Mouse (Mus musculus) gonadal fat pad, adult 2 months (tissue): ENCODE results near the gene Syt17. TPM values are rescaled to one million over a fixed set of nuclear protein-coding genes. Genes with fewer than 3 reads are reported as not detected.

Source experiments
- DNase-seq: peaks from one replicate; pipeline ENCODE4 v3.0.0-alpha.2; 2012; ENCODE audit warnings: low read depth
- polyA plus RNA-seq: library from polyadenylated mRNA; depleted of rRNA; stranded (reverse); fragments of >200 nt; gene quantifications from 2 replicates; pipeline ENCODE4 v1.2.3, GENCODE M21; 2012; rRNA removed

Gene Syt17
- 0.62 and 0.69 TPM in 2 replicates for polyA plus RNA-seq

DNA sequence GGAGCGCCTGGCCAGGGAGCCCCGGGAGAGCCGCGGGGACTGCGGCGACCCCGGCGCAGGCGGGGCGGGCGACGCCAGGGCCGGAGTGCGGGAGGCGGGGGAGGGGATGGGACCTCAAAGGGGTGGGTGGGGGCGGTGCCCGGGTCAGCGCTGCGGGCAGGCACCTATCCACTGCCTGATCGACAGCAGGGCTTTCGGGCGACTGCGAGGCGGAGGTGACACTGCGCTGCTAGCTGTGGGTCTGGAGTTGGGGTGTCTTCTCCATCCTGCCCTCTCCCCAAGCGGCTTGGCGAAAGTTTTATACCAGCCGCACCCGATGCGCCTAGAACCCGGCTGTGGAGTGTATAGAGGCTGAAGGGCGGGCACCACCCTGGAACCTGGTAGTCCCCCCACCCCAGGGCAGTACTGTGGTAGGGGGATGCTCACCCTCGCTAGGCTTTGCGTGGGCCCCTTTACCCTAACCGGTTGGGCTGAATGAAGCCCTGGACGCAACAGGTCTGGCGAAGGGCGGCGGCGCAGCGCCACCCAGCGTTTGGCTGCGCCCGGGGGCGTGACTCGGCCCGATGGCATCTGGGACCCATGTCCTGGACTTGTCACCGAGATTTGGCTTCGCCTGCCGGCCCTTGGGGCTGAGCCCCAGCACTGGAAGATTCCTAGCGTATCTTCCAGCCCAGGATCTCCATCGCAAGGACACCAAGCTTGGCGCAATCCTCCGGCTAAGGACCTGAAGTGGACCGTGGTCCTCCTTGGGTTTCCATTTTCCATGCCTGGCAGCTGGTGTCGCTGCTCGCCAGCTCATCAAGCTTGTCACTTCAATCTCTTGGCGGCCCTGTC lies at the start of gene Syt17:
Gene Syt17, minus strand, starts transcription at position 89 of the 834 bp plus-strand sequence.
- no peak for DNase-seq

DNA sequence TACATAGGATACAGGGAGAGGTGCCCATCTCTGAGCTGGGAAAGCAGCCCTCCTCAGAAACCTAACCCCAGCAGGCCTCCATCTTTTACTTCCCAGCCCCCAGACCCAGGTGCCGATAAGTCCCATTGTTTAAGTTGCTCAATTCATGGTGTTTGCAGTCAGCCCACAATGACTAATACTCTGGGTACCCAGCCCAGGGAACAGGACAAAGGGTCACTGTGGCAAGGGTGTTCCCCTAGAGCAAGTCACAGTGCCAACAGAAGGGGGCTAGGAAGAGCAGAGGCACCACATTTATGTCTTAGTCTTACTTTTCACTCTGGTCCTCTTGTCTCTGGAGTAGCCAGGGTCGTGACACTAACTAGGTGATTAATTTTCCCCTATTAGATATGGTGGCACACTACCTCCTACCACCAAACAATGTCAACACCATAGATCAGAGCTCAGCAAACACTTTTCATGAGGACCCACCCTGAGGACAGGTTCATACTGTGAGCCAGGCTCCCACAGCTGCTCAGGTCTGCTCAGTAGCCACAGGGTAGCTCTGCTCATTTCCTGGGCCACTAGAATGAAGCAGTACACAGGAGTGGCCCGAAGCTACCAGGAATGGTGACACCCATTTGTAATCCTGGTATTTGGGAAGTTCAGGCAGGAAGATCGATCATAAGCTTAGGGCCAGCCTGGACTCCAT lies 47.0 kb upstream of the Syt17 start:
- DNase-seq = no peak

DNA sequence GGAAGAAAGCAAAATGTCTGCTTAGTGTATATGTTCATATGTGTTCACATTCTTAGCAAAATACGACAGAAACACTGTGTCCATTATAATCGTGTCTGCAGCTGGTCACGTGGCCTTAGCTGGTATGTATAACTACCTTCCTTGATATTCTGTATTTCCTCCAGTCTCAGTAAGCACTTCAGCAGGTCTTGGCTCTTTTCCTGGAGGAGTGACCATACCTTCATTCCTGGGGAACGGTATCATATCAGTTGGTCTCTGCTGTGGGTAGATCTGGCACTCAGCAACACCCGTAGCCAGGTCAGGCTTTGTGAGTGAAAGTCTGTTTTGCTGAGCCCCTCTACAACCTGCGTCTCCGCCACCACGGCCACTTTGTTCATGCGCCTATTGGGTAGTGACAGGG lies 45.9 kb upstream of the Syt17 start:
- DNase-seq = no peak

DNA sequence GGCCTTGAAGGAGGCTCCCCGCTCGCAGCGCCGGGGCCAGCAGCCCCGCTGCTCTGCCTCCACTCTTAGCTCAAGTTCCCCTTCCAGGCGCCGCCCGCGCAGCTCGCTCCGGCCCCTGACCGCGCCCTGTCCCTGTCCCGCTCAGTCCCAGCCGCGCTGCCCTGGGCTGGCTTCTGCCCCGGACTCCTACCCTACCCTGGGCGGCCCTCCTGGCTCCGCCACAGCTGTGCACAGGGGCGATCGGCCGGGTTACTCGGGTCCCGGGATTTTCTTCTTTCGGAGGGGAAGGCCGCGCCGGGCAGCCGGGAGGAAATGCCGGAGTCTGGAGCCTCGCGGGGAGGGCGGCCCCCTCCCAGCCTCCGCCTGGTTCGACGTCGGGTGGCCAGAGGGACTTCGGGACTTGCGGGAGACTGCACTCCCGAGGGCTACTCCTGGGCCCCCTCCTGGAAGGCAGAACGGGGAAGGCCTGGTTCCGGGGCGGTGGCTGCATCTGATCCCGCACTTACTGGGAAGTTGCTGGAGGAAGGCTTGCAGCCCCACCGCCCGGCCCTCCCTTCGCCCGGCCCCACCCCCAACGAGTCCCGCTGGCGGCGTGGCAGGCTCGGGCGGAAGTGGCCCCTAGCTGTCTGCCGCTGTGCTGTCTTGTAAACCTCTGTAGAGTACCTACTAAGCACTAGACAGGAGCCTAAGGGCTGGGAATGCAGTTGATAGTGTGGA lies 43.6 kb upstream of the Syt17 start, which contains the start of gene Itpripl2:
Gene Itpripl2, minus strand, starts transcription at position 545 of the 717 bp plus-strand sequence.
- no peak for DNase-seq

DNA sequence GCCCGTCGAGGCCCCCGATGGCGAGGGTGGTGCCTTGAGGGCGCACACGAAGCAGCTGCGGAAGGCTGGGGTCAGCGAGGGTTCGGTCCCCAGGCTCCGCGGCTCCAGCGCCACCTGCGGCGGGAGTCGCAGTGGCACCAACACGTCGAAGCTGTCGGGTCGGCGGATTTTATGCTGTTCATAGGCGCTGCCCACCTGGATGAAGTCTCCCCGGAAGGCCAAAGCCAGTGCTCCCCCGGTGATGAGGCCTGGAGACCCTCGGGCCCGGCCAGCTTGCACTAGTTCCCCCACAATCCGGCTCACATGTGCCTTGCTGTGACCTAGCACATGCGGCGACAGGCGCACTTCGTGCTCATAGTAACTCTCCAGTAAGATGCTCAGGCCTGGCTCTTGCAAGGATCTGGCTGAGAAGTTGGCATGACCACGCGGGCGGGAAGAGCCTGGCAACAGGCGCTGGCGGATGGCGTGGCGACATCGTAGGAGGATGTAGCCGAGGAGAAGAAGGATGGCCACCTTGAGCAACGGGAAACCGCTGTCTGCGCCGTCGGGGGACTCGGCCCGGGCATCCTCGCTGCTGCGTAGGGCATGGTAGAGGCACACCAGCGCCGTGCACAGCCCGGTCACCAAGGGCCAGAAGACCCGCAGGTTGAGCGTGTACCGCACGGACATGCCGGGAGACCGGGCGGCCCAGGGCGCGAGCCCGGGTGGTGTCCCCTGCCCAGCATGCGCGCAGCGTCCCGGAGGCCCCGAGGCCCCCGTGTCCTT lies 42.8 kb upstream of the Syt17 start:
- no peak for DNase-seq

DNA sequence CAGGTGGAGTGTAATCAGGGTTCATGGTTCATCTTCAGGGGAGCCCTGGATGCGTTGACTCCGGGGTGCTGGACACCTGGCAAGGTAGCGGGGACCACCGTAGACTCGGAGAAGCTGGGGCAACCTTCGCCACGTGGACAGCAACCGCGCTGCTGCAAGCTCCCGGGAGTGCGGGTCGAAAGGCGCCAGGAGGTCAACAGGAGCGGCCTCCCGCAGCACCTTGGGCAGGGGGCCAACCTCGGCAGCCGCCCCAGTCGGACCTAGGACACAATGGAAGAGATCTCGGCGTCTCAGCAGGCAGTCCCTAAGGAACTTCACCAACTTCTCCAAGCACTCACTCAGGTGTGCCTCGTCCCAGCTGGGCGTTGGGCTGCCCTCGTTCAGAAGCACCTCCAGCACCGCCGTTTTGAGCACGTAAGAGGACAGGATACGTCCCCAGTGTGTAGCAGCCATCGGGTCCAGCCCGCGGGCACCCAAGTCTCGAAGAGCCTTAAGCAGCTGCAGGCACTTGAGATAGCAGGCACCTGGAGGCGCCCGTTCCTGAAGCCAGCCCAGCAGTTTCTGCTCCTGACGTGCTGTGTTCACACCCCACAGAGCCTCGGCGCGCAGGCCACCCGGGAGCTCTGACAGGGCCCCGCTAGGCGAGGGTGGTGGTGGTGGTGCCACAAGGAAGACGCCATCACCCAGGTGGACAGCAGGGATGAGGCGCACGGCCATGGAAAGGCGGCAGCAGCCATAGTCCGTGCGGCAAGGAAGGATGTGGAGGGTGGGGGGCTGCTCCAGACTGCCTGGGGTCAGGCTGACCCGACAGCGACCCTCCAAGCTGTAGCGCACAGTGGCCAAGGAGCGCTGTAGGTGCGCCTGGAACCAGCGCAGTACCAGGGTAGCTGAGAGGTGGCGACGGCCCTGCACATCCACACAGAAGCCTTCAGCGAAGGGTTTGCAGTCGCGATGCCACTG lies 42.0 kb upstream of the Syt17 start:
- DNase-seq = no peak

DNA sequence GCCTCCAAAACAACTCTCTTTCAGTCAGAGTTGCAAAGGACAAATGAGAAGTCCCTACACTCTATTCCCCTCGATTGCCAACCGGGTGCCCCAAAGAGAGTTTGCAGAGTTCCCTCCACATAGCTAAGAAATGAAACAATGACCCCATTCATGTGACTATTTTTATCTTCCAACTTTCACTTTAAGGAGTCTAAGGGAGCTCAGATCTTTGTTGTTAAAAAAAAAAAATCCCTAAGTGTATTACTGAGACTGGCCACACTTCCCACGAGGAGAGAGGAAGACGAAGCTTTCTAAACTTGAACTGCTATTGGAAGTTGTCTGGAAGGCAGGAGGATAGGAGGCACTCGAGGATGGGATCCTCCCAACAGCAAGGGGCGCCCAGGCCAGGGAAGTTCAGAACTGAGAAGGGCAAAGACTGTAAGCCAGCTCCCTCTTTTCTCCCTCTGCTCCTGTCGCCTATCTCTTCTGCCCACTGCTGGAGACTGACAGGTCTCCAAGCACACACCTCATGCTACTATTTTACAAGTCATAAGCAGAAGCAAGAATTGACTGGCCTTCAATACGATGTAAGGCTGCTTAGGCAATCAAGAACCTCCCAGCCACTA lies 40.1 kb upstream of the Syt17 start:
- DNase-seq = no peak

DNA sequence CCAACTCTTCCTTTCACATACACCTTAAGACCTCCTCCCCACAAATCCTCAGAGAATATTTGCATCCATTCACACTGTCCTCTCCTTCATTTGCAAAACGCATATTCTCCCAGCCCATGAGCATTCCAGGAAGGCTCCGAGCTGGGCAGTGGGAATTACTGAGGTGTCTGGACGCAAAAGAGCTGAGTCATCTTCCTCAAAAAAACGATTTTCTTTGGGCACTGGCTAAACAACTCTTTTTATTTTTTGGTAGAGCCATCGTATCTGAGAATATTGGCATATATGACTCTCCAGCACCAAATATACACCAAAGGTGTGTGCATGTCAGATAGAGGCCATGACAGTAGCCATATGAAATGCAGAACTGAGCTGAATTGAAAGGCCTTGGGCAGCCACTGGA lies 38.9 kb upstream of the Syt17 start:
- no peak for DNase-seq

DNA sequence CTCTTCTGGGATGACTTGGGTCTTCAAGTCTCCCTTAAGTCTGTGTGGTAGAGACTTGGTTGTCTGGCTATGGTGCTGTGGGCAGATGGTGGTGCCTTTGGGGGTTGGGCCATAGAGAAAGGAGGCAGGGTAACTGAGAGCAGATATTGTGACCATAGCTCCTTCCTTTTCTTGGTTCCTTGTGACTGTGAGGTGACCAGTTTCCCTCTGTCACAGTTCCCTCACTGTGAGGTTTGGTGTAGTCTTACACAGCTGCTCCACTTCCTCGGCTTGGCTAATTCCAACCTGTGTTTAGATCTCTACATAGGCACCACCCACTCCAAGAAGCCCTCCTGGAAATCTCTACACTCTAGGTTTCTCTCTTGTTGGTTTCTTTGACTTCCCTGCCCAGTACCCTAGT lies 36.0 kb upstream of the Syt17 start:
- DNase-seq = no peak

DNA sequence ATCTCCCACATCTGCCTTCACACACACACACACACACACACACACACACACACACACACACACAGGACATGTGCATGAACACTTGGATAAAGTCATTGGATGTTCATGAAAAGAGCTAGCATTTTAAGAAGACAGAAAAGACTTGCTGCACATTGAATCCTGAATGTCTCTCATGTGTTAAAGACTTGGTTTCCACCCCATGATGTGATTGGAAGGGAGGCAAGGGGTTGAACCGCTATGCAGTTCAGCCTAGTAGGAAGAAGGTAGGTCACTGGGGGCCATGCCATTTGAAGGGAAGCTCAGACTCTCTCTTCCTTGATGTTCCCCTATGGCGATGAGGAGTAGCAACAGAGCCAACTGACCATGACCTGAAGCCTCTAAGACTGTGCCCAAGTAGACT lies 34.0 kb upstream of the Syt17 start:
- no peak for DNase-seq

DNA sequence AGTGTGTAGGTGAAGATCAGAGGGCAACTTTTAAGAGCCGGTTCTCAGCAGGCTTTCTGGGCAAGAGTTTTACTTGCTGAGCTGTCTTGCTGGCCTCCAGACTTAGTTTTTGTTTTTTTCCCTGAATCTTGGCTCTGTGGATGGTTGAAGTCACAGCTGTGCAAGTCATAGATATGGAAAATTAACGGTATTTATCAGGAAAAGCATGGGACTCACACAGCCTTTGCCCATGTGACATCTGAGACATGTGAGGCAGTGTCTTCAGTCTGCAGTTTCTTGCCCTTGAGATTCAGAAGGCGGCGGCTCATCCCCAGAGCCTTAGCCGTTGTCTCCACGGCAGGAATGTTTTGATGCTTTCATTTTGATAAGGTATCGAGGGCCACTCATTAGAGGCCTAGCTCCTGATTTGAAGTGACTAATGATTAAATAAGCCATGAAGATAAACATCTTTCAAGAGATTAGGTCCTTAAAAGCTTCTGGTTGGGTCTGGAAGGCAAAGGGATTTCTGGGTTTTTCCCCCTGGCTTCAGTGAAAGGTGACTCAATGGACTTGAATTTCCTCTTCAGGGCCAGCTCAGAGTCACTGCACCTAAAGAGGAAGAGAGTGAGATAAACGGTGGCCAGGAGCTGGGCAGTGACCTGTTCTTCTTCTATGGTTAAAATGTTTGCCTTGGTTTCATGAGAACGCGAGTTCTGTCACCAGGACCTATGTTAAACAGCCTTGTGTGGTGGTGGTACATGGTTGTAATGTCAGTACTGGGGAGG lies 33.2 kb upstream of the Syt17 start:
- no peak for DNase-seq

DNA sequence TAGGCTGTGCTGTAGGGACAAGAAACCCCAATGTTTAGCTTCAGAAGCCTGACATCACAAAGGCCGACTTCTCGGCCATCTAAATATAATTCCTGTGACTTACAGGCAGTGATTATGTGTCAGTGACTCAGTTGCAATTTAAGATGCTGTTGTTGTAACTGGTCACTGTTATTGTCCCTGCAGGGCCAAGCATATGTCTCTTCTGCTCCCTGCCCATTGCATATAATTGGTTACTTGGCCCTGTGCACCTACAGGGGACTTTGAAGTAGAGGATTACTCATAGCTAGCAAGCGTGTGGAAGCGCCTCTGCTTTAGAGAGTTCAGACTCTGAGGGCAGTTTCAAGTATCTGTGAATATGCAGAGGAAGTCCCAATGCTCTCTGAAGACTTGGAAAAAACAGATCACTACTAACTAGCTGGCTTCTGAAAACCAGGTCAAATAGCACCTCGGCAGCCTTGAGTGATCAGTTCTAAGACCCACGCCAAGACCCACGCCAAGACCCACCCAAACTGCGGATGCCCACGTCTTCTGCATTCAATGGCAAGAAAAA lies 32.2 kb upstream of the Syt17 start:
- DNase-seq = no peak

DNA sequence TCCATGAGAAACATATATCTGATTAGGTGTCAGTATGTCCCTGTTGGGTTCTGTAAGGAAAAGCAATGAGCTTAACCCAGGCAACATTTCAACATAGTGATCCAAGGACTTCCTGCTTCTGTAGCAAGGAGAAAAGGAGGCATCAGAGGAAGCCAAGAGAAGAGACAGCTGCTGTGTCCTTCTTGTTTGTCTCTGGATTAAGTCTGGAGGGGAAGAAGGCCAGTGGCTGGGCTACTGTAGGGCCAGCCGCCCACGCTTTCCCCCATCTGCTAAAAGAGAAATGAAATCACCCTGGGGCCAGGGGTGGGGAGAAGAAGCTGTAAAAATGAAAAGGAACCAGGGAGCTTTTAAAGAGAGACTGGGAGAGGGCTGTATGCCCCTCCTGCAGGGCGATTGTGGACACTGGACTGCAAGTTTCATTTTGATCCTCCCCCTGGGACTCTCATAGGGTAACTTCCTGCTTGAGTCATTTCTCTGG lies 30.9 kb upstream of the Syt17 start:
- no peak for DNase-seq

DNA sequence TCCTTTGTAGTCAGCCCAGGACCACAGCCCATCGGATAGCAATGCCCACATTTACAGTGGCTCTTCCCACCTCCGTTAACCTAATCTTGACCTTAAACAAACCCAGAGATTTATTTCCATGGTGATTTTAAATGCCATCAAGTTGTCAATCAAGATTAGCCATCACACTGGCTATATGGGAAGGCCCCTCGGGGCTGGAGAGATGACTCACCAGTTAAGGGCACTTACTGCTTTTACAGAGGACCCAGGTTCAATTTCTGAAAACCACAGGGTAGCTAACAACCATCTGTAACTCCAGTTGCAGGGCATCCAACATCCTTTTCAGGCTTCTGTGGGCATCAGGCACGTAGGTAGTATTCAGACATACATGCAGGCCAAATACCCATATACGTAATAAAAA lies 28.4 kb upstream of the Syt17 start:
- DNase-seq = no peak

DNA sequence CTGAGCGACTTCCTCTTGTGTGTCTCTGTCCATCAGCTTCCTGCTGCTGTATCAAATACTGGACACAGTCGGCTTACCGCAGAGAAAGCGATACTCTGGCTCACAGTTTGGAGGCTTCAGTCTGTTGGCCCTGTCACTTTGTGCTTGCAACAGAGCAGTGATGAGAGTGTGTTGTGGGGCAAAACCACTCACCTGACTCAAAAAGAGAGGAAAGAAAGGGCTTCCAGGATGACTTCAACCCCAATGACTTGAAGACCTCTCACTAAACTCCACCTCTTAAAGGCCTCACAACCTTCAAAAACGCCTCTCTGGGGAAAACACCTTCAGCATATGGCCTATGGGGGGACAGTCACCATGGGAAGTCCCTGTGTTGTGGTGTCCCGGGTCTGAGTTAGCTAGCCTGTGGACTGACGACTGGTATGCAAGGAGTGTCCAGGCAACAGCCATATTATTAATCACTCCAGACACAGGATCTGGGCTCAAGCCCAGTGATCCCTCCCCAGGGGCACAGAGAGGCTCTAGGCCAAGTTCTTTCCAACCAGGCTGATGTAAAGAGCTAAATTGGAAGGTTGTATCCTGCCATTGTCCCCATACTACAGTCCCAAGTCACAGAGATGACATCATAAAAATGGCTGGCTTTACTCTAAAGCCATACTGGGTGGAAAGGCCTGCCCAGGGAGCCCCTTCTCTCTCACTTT lies 27.1 kb upstream of the Syt17 start:
- DNase-seq = no peak

DNA sequence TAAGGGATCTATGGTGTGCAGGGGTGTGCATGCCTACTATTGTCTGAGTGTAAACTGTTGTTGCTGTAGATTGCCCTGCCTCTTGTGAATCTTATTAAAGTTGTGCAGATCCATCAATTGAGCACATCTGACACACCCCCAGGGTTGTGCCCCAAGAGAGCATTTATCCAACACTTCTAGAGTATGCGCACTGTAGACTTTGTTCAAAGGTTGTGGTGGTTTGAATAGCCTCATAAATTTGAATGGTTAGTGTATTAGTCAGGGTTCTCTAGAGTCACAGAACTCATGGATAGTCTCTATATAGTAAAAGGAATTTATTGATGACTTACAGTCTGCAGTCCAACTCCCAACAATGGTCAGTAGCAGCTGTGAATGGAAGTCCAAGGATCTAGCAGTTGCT lies 24.9 kb upstream of the Syt17 start:
- DNase-seq = no peak

DNA sequence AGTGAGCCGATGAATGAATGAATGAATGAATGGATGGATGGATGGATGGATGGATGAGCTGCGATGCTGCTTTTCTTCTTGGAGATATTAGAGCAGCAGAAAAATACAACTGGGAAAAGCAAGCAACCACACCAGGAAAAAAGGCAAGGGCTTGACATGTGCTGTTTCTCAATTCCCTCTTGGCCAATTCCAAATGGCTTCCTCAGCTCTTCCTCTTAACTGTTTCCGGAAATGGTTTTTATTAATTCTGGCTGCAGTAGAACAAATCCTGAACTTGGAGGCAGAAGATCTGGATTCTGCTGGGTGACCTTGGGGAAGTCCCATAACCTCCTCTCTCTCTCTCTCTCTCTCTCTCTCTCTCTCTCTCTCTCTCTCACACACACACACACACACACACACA lies 20.0 kb upstream of the Syt17 start:
- DNase-seq = no peak

DNA sequence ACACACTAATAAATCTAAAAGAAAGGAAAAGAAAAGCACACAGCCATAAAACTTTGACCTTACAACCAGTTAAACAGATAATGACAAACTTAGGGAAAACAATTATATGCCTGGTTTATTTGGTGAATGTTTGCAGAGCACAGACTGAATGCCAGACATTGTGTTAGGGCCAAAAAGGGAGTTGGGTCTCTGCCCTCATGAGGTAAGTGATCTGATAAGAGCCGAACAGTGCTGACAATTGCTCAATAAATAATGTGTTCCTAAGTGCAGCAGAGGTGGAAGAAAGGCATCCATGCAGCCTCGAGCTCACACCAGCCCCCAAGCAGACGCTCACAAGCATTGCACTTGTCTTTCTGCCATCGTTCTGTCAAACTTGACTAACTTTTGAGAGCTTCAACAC lies 16.4 kb upstream of the Syt17 start:
- no peak for DNase-seq
